Mouse (Mus musculus): Measurements from ENCODE around the gene Oasl1.

GRCm38 (mm10) chr5:114922366-114922731 lies 691 bp upstream of the Oasl1 start:
- no peak for TF ChIP-seq TAL1 (IDR thresholded peaks at IDR 0.05; ENCODE audit: low read length)
- no peak for TF ChIP-seq GATA1 (IDR thresholded peaks at IDR 0.05; ENCODE audit: low read length)
